Mouse (Mus musculus): Measurements from ENCODE around the gene Ttc23.
A peak's percentile ranks its signal among the peaks of the same experiment; 100 is the strongest.

Gene Ttc23

DNA sequence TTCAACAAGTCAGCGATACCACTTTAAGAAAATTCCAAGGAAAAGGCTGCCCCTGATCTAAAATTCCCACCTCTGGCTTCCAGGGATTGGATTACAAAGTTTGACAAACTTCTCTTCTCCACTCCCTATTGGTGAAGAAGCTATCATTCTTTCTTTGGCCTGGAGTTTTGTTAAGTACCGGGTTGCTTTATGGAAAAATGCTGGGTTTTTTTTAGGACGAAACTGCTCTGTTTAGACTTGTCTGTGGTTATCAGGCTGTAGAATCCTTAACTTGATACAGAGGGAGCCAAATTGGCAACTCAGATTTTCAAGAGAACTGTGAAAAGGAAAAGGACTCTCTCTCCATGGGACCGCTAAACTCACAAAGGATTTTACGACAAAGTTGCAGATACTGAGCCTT is at the start of gene Ttc23:
Gene Ttc23, plus strand, starts transcription at position 134 of the 400 bp plus-strand sequence.
- DNase-seq (ENCODE audit: low spot score), result no peak

DNA sequence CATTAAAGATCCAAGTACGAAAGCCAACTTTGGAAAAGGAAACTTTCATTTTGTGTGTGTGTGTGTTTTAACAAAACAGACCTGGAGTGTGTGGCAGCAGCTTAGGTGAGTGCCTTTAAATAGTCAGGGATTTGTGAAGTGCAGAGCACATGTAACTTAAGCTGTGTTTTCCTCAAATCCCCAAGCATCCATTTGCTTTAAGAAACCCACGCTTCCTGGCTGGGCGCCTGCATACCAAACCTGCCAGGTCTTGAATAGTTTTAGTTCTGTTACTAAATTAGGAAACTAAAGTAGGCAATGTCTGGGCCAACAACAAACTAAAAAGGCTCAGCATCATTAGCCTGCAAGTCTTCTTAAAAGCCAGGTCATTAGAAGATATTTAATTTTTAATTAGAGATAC is 49.2 kb upstream of the Ttc23 start:
- no peak for DNase-seq (ENCODE audit: low spot score)

DNA sequence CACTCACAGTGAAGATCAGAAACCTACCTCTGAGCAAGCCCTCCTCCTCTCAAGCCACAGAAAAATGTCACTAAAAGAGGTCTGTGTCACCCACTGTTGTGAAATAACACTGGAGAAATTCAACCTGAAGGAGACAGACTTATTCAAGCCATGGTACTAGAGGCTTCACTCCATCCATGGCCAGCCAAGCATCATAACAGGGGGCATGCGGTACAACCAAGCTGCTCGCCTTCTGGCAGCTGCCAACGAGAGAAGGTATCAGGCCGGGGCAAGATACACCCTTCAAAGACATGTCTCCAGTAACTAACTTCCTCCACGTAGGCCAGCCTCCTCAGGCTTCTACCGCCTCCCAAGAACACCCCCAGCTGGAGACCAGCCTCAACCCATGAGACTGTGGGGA is 42.1 kb upstream of the Ttc23 start:
- DNase-seq (ENCODE audit: low spot score), result no peak

DNA sequence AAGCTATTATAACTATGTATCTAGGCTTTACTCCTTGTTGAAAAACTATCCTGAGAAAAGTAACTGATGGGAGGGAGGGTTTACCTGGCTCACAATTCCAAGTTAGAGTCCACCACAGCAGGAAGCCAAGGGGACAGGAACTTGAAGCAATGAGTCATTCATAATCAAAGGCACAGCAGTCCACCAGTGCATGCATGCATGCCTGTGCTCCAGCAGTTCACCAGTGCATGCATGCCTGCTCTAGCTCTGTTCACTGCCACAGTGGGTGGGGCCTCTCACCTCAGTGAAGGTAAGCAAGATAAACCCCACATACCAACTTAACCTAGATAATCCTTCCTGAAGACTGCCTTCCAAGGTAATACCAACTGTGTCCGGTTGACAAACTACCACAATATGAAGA is 41.0 kb upstream of the Ttc23 start:
- DNase-seq (ENCODE audit: low spot score), result no peak

DNA sequence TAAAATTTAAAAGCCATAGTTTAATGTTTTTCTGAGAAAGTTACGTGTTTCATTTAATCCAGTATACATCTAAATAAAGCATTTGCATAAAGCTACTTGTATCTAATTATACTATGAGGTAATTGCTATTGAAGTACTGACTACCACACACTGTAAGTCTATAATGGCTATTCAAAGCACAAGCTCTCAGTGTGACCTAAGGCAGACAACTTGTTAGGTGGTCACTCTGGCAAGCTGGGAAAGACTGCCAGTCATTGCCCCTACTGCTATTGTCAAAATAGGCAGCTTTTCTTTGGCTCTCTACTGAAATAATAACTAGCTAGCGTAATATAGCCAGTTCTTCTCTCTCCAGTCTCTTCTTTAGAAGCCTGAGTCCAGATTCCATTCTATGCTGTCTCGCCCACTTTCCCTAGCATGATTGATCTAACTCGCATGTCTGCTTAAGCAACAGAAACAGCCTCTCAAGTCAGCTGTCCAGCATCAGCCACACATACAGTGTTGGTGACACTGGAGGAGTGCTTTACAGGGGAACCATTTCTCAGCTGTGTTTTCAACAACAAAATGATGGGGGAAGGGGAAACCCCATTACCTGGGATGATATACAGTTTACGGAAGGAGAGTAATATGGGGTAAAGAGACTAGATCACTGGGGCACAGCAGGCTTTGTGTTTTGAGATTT is 39.4 kb upstream of the Ttc23 start:
- no peak for DNase-seq (ENCODE audit: low spot score)

DNA sequence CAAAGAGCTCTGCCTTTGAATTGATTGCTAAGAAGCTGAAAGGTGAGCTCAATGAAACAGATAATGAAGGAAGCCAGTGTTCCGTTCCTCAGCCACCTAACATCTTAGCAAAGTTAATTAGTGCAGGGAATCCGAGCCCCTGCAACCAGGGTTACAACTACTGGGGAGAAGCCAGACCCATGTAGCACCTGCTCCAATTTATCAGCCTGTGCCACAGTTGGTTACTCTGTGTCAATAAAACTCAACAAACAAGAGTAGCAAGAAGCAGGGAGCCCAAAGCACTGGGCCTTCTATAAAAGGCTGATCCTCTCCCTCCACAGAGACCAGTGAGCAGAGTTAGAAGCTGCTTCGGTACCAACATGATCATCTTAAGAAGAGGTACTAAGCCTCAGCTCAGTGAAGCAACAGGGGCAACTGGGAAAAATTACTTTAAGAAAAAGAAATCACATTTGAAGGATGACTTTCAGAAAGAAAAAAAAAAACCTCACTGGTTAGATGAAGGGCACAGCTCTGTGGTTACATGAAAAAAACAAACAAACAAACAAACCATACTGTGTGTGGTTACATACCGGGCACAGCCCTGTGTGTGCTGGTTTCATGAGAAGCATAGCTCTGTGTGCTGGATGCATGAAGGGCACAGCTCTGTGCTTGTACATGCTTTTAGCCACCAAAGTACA is 38.7 kb upstream of the Ttc23 start:
- no peak for DNase-seq (ENCODE audit: low spot score)

DNA sequence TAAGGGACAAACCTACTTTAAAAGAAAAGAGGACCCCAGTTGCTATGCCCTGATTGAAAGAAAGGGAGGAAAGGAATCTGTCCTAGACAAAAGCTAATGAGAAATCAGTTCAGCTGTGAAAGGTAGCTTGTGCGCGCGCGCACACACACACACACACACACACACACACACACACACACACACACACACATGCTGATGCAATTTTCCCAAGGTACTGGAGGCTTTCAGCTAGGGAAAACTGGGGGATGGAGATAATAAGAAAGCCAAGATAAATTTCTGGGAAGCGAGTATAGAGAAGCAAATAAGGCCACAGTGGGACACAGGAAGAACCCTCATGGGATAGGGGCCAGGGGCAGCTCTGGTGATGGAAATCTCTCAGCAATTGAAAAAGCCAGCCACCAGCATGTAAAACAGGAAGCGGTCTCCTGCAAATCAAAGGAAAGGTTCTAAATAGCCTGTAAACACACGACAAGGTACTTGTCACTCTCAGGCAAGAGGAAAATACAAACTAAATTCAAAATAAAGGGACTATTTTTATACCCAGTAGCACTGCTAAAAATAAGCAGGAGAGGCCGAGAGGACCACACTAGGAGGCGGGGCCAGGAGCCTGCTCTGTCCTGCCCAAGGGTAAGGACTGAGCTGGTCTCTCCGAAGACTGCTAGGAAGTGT is 33.3 kb upstream of the Ttc23 start:
- no peak for DNase-seq (ENCODE audit: low spot score)

DNA sequence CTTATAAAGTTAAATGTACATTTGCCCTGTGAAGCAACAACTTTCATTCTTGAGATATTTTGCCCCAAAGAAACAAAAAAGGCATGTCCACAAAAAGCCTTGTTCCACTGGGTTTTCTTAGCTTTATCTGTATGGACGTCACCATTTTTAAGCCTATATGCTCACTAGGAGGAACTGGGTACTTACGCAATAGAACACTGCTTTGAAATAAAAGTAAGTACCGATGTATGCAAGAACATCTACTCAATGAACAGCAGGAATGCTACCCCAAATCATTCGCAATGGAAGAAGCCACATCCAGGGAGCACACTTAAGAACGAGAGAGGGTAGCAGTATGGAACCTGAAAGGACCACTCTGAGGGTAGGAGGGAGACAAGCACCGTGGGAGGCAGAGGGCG is 32.7 kb upstream of the Ttc23 start:
- no peak for DNase-seq (ENCODE audit: low spot score)

DNA sequence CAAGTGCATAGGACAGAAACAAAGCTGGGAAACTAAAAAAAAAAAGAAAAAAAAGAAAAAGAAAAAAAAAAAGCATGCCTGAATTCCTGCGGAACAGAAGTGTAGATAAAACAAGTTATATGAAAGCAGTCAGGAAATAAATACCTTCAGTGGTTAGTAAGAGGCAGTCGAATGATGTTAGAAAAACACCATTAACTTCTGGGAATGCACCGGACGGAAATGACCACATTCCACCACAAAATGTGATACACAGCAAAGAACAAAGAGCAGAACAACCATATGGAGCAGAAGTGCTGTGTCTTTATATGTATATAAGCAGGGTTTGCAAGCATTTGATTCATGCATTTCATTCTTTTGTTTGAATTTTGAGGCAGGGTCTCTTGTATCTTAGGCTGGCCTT is 30.3 kb upstream of the Ttc23 start:
- DNase-seq (ENCODE audit: low spot score), result no peak

DNA sequence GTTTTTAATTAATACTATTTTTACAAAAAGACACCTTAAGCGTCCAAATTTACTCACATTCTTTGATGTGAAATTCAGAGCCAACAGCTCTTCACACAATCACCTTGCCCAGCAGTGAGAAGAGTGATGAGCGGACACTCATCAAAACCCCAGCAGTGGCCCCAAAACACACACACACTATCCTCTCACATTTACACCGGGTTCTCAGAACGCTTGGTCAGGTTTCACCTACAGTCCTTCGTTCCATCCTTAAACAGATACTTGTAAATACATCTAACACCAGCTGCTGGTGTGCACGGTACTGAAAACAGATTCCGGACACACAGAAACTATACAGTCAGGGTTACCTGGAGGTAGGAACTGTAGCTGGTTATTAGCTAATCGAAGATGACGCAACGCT is 29.6 kb upstream of the Ttc23 start:
- DNase-seq (ENCODE audit: low spot score), result no peak

DNA sequence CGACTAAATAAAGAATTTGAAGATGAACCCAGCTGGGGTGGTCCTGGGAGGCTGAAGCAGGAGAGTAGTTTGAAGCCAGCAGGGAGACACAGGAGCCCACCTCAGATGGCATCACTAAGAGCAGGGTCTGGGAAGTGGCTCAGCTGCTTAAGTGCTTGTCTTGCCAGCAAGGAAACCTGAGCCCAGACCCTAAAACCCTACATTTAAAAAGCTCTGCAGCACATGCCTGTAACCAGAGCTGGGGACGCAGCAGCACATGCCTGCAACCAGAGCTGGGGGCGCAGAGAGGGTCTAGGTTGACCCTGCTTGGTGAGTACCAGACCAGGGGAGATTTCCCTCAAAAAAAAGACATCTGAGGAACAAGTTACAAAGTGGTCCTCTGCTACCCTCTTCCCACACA is 28.9 kb upstream of the Ttc23 start:
- no peak for DNase-seq (ENCODE audit: low spot score)

DNA sequence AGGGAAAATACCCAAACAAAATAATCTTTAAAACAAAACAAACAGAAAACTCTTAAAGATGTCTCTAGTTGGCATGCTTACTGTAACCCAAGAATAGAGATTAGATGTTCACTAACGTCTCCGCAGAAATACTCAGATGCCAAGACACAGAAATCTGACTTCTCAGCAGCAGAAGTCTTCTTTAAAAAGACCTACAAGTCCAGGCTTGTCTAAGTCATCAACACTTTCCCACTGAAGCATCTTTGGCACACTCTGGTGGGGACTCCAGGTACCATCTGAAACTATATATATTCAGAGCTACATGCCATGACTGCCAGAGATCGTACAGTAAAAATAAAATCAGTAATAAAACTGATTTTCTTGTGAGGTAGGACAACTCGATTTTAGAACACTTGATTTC is 27.4 kb upstream of the Ttc23 start:
- DNase-seq (ENCODE audit: low spot score), result no peak

DNA sequence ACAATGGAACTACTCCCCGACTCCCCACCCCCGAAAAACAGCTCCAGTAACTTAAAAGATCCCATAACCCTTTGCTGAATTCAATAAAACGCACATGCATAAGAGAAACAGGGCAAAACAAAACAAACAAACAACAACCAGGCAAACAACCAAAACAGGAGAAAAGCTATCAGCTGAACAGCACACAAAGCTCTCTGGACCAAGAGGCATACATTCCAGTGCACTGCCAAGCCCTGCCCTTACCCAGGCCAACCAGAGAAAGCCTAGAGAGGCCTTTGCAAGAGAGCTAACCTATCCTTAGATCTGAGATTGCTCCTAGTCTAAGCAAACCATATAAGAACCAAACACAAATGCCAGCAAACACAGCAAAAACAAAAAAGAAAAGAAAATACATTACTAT is 25.1 kb upstream of the Ttc23 start:
- no peak for DNase-seq (ENCODE audit: low spot score)

DNA sequence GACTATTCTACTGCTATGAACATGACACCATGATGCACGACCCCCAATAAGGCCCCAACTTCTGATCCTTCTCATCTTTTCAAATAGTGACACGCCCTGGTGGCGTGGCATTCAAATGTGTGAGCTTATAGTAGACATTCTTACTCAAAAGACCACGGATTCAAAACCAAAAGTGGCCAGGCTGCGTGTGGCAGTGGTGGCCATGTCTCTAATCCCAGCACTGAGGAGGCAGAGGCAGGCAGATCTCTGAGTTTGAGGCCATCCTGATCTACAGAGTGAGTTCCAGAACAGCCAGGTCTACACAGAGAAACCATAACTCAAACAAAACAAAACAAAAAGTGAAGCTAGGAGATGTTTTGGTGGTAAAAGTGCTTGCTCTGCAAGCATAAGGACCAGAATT is 20.5 kb upstream of the Ttc23 start:
- DNase-seq (ENCODE audit: low spot score), result no peak

DNA sequence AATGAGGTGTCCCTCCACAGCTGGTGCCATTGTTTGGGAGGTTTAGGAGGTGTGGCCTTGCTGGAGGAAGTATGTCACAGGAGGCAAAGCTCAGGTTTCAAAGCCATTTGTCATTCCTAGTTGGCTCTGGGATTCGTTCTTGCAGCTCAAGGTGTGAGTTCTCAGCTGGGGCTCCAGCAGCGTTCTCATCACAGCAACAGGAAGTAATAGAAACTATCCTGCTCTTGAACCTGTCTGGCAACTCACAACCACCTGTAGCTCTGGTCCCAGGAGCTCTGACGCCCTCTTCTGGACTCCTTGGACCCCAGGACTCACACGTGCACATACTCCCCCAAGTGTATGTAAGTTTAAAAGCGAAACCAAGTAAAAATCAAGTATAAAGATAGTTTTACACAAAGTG is 17.5 kb upstream of the Ttc23 start:
- no peak for DNase-seq (ENCODE audit: low spot score)

DNA sequence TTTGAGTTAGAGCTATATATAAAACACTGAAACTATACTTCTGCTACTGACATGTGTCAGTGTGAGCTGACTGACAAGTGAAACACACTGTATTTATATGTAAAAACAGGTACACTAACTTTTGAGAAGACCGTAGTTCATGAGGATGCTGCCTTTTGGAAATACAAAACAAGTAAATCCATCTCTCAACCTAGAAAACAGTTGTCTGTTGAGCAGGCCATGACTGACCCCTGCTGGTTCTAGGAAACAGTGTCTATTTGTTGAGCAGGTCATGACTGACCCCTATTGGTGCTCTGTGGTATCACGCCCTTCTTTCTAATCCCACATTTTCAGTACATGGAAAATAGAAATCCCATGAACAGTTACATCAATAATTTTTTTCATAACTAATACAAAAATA is 16.4 kb upstream of the Ttc23 start:
- DNase-seq (ENCODE audit: low spot score), result peak; percentile 28

DNA sequence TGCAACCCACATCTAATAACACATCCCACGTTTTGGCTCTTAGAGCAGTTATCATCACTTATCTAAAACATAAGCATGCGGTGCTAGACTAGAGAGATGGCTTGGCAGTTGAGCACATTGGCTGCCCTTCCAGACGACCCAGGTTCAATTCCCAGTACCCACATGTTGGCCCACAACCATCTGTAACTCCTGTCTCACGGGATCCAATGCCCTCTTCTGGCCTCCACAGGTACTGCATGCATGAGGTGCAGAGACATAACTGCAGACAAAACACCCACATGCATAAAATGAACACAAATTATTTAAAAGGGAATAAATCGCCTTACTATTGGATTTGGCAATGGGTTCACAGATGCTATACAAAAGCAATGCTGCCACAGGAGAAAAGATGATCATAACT is 14.8 kb upstream of the Ttc23 start:
- no peak for DNase-seq (ENCODE audit: low spot score)

DNA sequence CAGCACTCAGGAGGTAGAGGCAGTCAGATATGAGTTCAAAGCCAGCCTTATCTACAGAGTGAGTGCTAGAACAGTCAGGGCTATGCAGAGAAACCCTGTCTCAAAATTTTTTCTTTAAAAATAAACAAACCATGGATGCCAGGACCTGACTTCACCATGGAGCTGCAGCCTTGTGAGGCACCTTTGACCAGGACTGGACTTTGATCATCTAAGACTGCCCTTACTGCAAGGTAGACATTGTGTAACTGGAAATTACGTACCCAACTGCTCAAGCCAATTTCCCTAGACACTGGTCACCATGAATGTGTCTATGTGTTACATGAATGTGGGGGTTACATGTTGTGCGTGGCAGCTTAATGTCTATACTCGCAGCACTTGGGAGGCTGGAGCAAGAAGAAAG is 13.0 kb upstream of the Ttc23 start:
- no peak for DNase-seq (ENCODE audit: low spot score)

DNA sequence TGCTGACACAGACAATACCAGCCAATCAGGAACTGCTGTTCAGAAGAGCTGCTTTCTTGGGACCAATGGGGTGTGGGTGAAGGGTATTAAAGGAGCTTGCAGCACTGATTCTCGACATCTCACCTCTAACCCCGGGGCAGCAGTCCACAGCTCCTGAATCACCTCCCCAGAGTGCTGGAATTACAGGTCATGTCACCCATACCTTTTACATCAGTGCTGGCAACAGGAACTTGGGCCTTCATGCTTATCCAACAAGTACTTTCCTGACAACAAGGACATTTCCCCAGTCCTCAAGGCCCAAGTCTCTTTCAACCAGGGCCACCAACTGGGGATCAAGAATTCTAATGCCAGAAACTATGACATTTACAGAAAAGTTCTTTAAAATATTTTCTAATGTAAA is 11.0 kb upstream of the Ttc23 start:
- DNase-seq (ENCODE audit: low spot score), result no peak

DNA sequence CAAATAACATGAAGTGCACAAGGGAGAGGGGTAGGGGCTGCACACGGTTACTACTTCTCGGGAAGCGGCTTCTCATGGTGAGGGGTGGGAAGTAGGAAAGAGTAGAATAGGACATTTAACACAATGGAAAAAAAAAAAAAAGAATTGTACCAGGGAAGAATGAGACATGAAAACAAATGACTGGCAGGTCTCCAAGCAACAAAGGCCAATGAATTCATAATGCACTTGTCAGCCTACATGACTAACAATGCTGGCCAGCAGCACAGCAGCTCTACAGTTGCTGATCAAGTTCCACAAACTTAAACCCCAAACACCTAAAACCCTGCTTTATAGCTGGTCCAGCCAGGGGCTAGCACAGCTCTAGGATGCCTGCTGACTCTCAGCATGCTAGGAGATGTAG is 8.2 kb upstream of the Ttc23 start:
- DNase-seq (ENCODE audit: low spot score), result no peak

DNA sequence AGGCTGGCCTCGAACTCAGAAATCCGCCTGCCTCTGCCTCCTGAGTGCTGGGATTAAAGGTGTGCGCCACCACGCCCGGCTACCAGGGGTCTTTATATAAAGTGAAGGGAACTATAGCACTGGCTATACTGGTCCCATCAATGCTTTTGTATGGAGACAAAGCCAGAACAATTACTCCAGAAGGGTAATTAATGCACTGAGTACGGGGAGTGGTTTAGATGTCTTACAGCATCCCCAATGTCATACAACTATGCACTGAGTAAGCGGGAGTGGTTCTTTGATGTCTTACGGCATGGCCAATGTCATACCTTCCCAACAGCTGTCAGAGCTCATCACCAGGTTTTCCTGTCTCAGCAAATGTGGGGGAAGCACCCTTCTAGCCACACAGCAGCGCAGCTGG is 4.3 kb upstream of the Ttc23 start:
- no peak for DNase-seq (ENCODE audit: low spot score)

DNA sequence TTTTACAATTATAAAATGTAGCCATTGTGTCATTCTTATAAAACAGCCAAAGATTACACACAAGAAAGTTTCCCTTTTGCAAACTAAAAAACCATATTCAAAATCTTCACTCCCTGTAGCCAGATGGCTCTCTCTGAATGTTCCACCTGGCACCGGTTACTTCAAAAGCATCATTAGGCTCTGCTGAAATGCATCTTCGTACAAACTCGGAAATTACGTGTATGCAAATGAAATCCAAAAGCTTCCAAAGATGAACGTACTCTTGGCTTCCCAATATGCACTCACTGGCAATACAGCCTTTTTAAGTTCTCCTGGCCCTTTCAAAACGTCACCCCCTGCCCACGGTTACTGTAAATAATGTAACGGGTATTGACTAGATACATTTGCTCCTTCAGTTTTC is 2.9 kb upstream of the Ttc23 start:
- DNase-seq (ENCODE audit: low spot score), result no peak

DNA sequence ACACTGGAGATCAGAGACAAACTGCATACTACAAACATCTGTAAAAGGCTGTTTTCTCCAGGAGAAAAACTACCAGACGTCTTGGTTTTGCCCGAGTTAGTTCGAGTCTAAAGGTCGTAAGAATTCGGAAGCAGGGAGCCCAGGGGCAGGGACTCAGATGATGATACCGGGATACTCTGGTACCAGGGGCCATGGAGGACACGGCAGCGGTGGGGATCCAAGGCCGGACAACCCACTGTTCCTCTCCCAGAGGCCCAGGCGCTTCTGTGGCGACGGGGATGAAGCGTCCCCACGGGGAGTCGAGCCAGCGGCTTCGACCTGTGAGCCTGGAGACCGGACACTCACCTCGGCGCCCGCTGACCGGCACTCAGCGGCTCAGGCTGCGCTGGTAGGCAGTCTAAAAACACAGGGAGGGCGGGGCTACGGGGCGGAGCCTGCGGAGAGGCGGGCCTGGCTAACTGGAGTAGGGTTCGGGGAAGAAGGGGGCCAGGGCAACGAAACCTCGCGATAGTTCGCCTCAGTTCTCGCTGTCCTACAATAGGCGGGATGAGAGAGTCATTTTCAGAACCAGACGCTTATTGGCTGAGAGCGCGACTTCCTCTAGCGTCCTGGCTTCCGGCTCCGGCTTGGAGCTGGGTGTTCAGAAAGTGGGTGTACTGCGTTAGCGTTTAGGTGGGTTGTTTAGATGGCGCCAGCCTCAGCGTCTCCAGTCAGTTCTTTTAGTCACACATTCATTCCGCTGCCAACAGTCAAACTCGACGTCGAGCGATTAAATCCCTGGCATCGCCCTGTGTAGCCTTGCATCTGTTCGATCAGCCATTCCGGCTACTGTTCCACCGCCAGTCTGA is 2.2 kb upstream of the Ttc23 start, which contains the start of gene Lrrc28:
Gene Lrrc28, minus strand, starts transcription at position 436 of the 848 bp plus-strand sequence.
- peak; percentile 98 for DNase-seq (ENCODE audit: low spot score)
